Mouse (Mus musculus): ENCODE data around the gene Serpinb1b. TPM values are rescaled to one million over a fixed set of nuclear protein-coding genes. Genes with fewer than 3 reads are reported as not detected.
A peak's percentile ranks its signal among the peaks of the same experiment; 100 is the strongest.

The Serpinb1b gene
- polyA plus RNA-seq, 1 experiment from 2014 or later: 45.4 TPM

- 82% methylated on average over 1 of the region's 1 CpGs for WGBS
- Histone ChIP-seq H3K9me3 (ENCODE audit: control insufficient read depth, low read length) (no peaks in the 10 kb centered on the region), H3K4me2 (ENCODE audit: low read depth, low read length) (no peak overlapping the region), H3K9ac (replicated peaks; ENCODE audit: low read depth, low read length) (no peak overlapping the region), H3K27ac (ENCODE audit: low read depth, low read length) (no peak overlapping the region), H3K4me3 (ENCODE audit: low read depth, low read length) (no peak overlapping the region), H3K27me3 (ENCODE audit: control insufficient read depth, insufficient read depth, low read length) (no peaks in the 10 kb centered on the region), H3K4me1 (ENCODE audit: control insufficient read depth, insufficient read depth, low read length) (no peaks in the 10 kb centered on the region), H3K36me3 (ENCODE audit: control insufficient read depth, insufficient read depth, low read length) (no peaks in the 10 kb centered on the region)
- no peak for ATAC-seq (ENCODE audit: low read depth)
These were observed 10.9 kb upstream of the Serpinb1b start for GRCm38 (mm10) chr13:33067387-33067977.

- Histone ChIP-seq H3K4me2 (ENCODE audit: low read depth, low read length) (no peak overlapping the region), H3K27ac (ENCODE audit: low read depth, low read length) (no peak overlapping the region), H3K27me3 (ENCODE audit: control insufficient read depth, insufficient read depth, low read length) (no peaks in the 10 kb centered on the region), H3K4me3 (ENCODE audit: low read depth, low read length) (no peak overlapping the region), H3K9ac (replicated peaks; ENCODE audit: low read depth, low read length) (no peak overlapping the region), H3K36me3 (ENCODE audit: control insufficient read depth, insufficient read depth, low read length) (no peaks in the 10 kb centered on the region), H3K4me1 (ENCODE audit: control insufficient read depth, insufficient read depth, low read length) (no peaks in the 10 kb centered on the region), H3K9me3 (ENCODE audit: control insufficient read depth, low read length) (no peaks in the 10 kb centered on the region)
- WGBS: 84% methylated on average over 3 of the region's 3 CpGs
- no peak for ATAC-seq (ENCODE audit: low read depth)
These were observed 10.2 kb upstream of the Serpinb1b start for GRCm38 (mm10) chr13:33068164-33068563.

DNA sequence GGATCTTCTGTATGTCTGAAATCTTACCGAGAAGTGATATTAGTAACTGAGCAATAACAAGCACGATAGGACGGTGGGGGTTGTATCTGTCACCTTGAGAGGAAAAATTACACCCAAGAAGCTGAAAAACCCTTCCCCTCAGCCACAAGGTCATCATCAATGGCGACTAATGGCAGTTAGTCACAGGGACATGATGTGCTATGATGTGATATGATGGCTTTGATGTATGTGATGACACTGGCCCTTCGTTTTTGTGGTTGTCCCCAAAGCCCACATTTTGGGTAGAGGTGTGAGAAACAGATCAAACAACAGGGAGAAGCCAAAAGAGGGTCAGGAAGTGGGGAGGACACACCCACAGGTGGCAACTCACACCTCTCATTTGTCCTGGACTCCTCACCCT lies 6.6 kb upstream of the Serpinb1b start:
- Histone ChIP-seq H3K27ac (ENCODE audit: low read depth, low read length) (no peak overlapping the region), H3K4me2 (ENCODE audit: low read depth, low read length) (no peak overlapping the region), H3K36me3 (ENCODE audit: control insufficient read depth, insufficient read depth, low read length) (no peaks in the 10 kb centered on the region), H3K9me3 (ENCODE audit: control insufficient read depth, low read length) (no peaks in the 10 kb centered on the region), H3K4me3 (ENCODE audit: low read depth, low read length) (no peak overlapping the region), H3K4me1 (ENCODE audit: control insufficient read depth, insufficient read depth, low read length) (no peaks in the 10 kb centered on the region), H3K9ac (replicated peaks; ENCODE audit: low read depth, low read length) (no peak overlapping the region), H3K27me3 (ENCODE audit: control insufficient read depth, insufficient read depth, low read length) (no peaks in the 10 kb centered on the region)
- 83% methylated on average over 5 of the region's 5 CpGs for WGBS
- ATAC-seq (ENCODE audit: low read depth): no peak

- H3K9ac ChIP-seq (replicated peaks; ENCODE audit: low read depth, low read length): no peak overlapping the region
- no peaks in the 10 kb centered on the region for H3K36me3 ChIP-seq (ENCODE audit: control insufficient read depth, insufficient read depth, low read length)
- H3K27ac ChIP-seq (ENCODE audit: low read depth, low read length): no peak overlapping the region
- no peaks in the 10 kb centered on the region for H3K27me3 ChIP-seq (ENCODE audit: control insufficient read depth, insufficient read depth, low read length)
- H3K4me1 ChIP-seq (ENCODE audit: control insufficient read depth, insufficient read depth, low read length): no peaks in the 10 kb centered on the region
- no peaks in the 10 kb centered on the region for H3K9me3 ChIP-seq (ENCODE audit: control insufficient read depth, low read length)
- no peak overlapping the region for H3K4me2 ChIP-seq (ENCODE audit: low read depth, low read length)
- H3K4me3 ChIP-seq (ENCODE audit: low read depth, low read length): no peak overlapping the region
- ATAC-seq (ENCODE audit: low read depth): 0 out of 2 replicates have a peak, but pooled peaks have one; percentile 54
These were observed 4.3 kb upstream of the Serpinb1b start for GRCm38 (mm10) chr13:33074029-33074428.

DNA sequence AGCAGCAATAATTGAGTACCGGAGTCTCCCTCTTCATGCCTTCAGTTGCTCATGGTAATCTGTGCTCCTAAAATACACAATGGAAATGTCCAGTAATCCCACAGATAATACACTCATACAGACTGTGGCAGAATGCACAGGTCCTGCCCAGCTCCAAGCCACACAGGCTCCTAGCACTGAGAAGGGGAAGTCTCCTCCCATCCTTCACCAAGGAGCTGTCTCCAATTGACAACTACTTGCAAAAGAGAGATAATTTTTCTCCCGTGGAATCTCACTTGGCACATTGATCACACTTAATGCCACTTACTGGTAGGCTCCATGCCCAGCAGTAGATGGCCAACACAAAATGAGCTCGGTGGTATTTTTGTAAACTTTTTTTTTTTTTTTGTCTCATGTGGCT lies 2.1 kb upstream of the Serpinb1b start:
- ATAC-seq (ENCODE audit: low read depth): no peak
- H3K4me2 ChIP-seq (ENCODE audit: low read depth, low read length): no peak overlapping the region

DNA sequence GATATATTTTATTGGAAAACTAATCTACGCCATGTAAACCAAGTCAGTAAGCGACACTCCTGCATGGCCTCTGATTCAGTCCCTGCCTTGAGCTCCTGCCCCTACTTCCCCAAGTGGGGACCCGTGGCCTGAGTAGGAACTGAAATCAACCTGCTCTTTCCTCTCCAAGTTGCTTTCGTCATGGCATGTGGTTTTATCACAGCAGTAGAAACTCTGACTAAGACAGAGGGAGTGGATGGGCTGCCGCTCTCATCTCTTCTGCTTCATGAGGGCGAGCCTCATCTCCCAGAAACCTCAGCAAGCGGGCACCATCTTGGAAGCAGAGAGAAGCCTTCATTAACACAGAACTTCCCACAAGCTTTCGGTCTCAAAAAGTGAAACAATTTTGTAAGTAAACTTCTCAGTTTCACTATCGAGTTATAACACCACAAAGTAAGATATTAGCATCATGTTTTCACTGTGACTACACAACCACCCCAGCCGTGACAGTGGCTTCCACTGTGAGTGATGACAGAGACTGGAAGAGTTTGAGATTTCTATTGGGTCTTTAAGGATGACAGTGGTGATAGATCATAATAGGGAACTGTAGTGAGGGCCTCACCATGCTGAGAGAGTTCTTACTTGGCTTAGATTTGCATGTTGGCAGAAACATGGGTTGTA lies 1.2 kb upstream of the Serpinb1b start:
- Histone ChIP-seq H3K4me3 (ENCODE audit: low read depth, low read length) (no peak overlapping the region), H3K36me3 (ENCODE audit: control insufficient read depth, insufficient read depth, low read length) (no peaks in the 10 kb centered on the region), H3K9me3 (ENCODE audit: control insufficient read depth, low read length) (no peaks in the 10 kb centered on the region), H3K4me1 (ENCODE audit: control insufficient read depth, insufficient read depth, low read length) (no peaks in the 10 kb centered on the region), H3K9ac (replicated peaks; ENCODE audit: low read depth, low read length) (no peak overlapping the region), H3K27ac (ENCODE audit: low read depth, low read length) (no peak overlapping the region), H3K4me2 (ENCODE audit: low read depth, low read length) (no peak overlapping the region), H3K27me3 (ENCODE audit: control insufficient read depth, insufficient read depth, low read length) (no peaks in the 10 kb centered on the region)
- no peak for ATAC-seq (ENCODE audit: low read depth)
- 94% methylated on average over 10 of the region's 10 CpGs for WGBS

More for the DNA sequence above, 2.1 kb upstream of the Serpinb1b start:
- no peaks in the 10 kb centered on the region for H3K36me3 ChIP-seq (ENCODE audit: control insufficient read depth, insufficient read depth, low read length)
- H3K27ac ChIP-seq (ENCODE audit: low read depth, low read length): no peak overlapping the region
- H3K4me3 ChIP-seq (ENCODE audit: low read depth, low read length): no peak overlapping the region
- H3K9ac ChIP-seq (replicated peaks; ENCODE audit: low read depth, low read length): no peak overlapping the region
- no peaks in the 10 kb centered on the region for H3K9me3 ChIP-seq (ENCODE audit: control insufficient read depth, low read length)
- no peaks in the 10 kb centered on the region for H3K4me1 ChIP-seq (ENCODE audit: control insufficient read depth, insufficient read depth, low read length)
- WGBS: 81% methylated on average over 3 of the region's 3 CpGs
- H3K27me3 ChIP-seq (ENCODE audit: control insufficient read depth, insufficient read depth, low read length): no peaks in the 10 kb centered on the region

DNA sequence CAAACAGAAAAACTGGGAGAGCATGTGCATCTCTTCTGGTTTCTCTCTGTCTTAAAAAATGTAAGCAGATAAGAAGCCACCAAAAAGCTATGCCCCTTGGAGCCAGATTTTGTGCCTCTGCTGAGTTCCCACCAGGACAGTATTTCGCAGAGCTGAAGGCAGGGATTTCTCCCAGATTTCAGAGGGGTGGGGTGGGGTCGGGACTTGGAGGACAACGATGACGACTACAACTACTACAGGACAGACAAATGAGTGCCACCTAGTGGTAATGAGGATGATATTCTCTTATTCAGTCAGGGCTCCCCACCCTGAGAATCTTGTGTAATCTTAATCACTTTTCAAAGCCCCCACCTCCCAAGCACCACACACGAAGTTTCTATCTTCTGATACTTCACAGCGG lies 1.0 kb downstream of the Serpinb1b start:
- Histone ChIP-seq H3K27me3 (ENCODE audit: control insufficient read depth, insufficient read depth, low read length) (no peaks in the 10 kb centered on the region), H3K9ac (replicated peaks; ENCODE audit: low read depth, low read length) (no peak overlapping the region), H3K27ac (ENCODE audit: low read depth, low read length) (no peak overlapping the region), H3K4me1 (ENCODE audit: control insufficient read depth, insufficient read depth, low read length) (no peaks in the 10 kb centered on the region), H3K4me3 (ENCODE audit: low read depth, low read length) (no peak overlapping the region), H3K9me3 (ENCODE audit: control insufficient read depth, low read length) (no peaks in the 10 kb centered on the region), H3K4me2 (ENCODE audit: low read depth, low read length) (peak overlapping the region; percentile 25; the same call in 1 of the 2 replicates), H3K36me3 (ENCODE audit: control insufficient read depth, insufficient read depth, low read length) (no peaks in the 10 kb centered on the region)
- ATAC-seq (ENCODE audit: low read depth): no peak
- WGBS: 33% methylated on average over 6 of the region's 6 CpGs

DNA sequence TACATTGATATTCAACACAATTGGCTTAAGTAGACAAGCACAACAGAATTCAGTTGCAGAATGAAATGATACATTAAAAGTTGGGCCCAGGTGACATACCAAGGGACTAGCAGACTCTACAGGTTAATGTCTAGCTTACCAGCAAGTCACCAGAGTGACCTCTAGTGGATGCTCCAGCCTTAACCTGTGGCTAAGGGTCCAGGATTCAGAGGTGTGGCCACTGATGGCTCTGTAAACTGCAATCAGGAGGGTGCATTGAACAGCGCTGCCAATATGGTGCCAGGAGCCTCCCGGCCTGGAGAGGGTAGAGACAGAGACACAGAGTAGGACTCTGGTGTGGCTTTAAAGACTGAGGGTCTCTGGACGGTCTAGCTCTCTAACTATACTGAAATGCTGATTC lies 2.0 kb downstream of the Serpinb1b start:
- WGBS: 27% methylated on average over 3 of the region's 3 CpGs
- Histone ChIP-seq H3K27ac (ENCODE audit: low read depth, low read length) (no peak overlapping the region), H3K27me3 (ENCODE audit: control insufficient read depth, insufficient read depth, low read length) (no peaks in the 10 kb centered on the region), H3K4me3 (ENCODE audit: low read depth, low read length) (no peak overlapping the region), H3K36me3 (ENCODE audit: control insufficient read depth, insufficient read depth, low read length) (no peaks in the 10 kb centered on the region), H3K4me2 (ENCODE audit: low read depth, low read length) (no peak overlapping the region), H3K4me1 (ENCODE audit: control insufficient read depth, insufficient read depth, low read length) (no peaks in the 10 kb centered on the region), H3K9ac (replicated peaks; ENCODE audit: low read depth, low read length) (no peak overlapping the region), H3K9me3 (ENCODE audit: control insufficient read depth, low read length) (no peaks in the 10 kb centered on the region)
- no peak for ATAC-seq (ENCODE audit: low read depth)

GRCm38 (mm10) chr13:33083834-33084233 lies 5.5 kb downstream of the Serpinb1b start:
- Histone ChIP-seq H3K4me1 (ENCODE audit: control insufficient read depth, insufficient read depth, low read length) (no peaks in the 10 kb centered on the region), H3K4me3 (ENCODE audit: low read depth, low read length) (no peak overlapping the region), H3K27ac (ENCODE audit: low read depth, low read length) (no peak overlapping the region), H3K4me2 (ENCODE audit: low read depth, low read length) (no peak overlapping the region), H3K27me3 (ENCODE audit: control insufficient read depth, insufficient read depth, low read length) (no peaks in the 10 kb centered on the region), H3K9ac (replicated peaks; ENCODE audit: low read depth, low read length) (no peak overlapping the region), H3K9me3 (ENCODE audit: control insufficient read depth, low read length) (no peaks in the 10 kb centered on the region), H3K36me3 (ENCODE audit: control insufficient read depth, insufficient read depth, low read length) (no peaks in the 10 kb centered on the region)
- WGBS: 59% methylated on average over 2 of the region's 2 CpGs
- no peak for ATAC-seq (ENCODE audit: low read depth)

Measured in neural tube, embryonic 14.5 days (tissue).